Mouse (Mus musculus): ENCODE data around the gene Olfr992. TPM values are rescaled to one million over a fixed set of nuclear protein-coding genes. Genes with fewer than 3 reads are reported as not detected.
"Not testable (repeated sequence)": the region's sequence is repeated elsewhere in the genome, so short reads cannot be mapped to it uniquely, and the experiment has no call there.

The Olfr992 gene
- not detected for total RNA-seq (2021)
- long read RNA-seq, experiment 1: 0 reads
- long read RNA-seq, experiment 2: 0 reads

- DNase-seq: no peak
Measured at GRCm38 (mm10) chr2:85409369-85409768, at the start of gene Olfr992. Gene Olfr992 (minus strand): TSS chr2:85409469.

- DNase-seq: no peak
Measured at GRCm38 (mm10) chr2:85443539-85443938, 34.3 kb upstream of the Olfr992 start, which contains the start of gene Olfr995. Gene Olfr995 (minus strand): TSS chr2:85443639.

- no peak for DNase-seq
Measured at GRCm38 (mm10) chr2:85442546-85442945, 33.3 kb upstream of the Olfr992 start.

GRCm38 (mm10) chr2:85436351-85436750 is 27.1 kb upstream of the Olfr992 start, which contains the start of gene Olfr994:
Gene Olfr994 (minus strand): TSS chr2:85436451.
- DNase-seq: no peak

GRCm38 (mm10) chr2:85425893-85426292 is 16.6 kb upstream of the Olfr992 start:
- no peak for DNase-seq

GRCm38 (mm10) chr2:85414777-85415176 is 5.5 kb upstream of the Olfr992 start, which contains the start of gene Olfr993:
Gene Olfr993 (minus strand): TSS chr2:85414877.
- no peak for DNase-seq

- DNase-seq: not testable (repeated sequence)
Measured at GRCm38 (mm10) chr2:85363127-85363526, 46.1 kb downstream of the Olfr992 start, which contains the start of gene Olfr988. Gene Olfr988 (minus strand): TSS chr2:85363227.

Other genes with a start within 250 kb of the Olfr992 start
- 10 to 100 TPM; 13.8 to 14.8 TPM for gene Lrrc55, start 212.3 kb downstream of the Olfr992 start, total RNA-seq (2021)
- gene Olfr987, start 70.2 kb downstream of the Olfr992 start, total RNA-seq (2021): not detected
- not detected for gene Olfr988, start 46.2 kb downstream of the Olfr992 start, total RNA-seq (2021)
- not detected for gene Olfr993, start 5.4 kb upstream of the Olfr992 start, total RNA-seq (2021)
- not detected for gene Olfr994, start 27.0 kb upstream of the Olfr992 start, total RNA-seq (2021)
- gene Olfr995, start 34.2 kb upstream of the Olfr992 start, total RNA-seq (2021): not detected
- gene 4833423E24Rik, start 109.6 kb upstream of the Olfr992 start, total RNA-seq (2021): under 1 TPM; 0.15 to 0.24 TPM
- under 1 TPM in 1 of 2 experiments, not detected in 1; 0.36 TPM for gene Olfr996, start 169.7 kb upstream of the Olfr992 start, total RNA-seq (2021)
- gene Olfr998, start 179.5 kb upstream of the Olfr992 start, total RNA-seq (2021): not detected
- not detected for gene Olfr1000, start 202.4 kb upstream of the Olfr992 start, total RNA-seq (2021)
- gene Olfr1002, start 241.2 kb upstream of the Olfr992 start, total RNA-seq (2021): not detected

Data from adrenal gland, postnatal 10 days (tissue).